Mouse (Mus musculus): ENCODE results near the gene Rc3h2.
A peak's percentile ranks its signal among the peaks of the same experiment; 100 is the strongest.

Gene Rc3h2

DNA sequence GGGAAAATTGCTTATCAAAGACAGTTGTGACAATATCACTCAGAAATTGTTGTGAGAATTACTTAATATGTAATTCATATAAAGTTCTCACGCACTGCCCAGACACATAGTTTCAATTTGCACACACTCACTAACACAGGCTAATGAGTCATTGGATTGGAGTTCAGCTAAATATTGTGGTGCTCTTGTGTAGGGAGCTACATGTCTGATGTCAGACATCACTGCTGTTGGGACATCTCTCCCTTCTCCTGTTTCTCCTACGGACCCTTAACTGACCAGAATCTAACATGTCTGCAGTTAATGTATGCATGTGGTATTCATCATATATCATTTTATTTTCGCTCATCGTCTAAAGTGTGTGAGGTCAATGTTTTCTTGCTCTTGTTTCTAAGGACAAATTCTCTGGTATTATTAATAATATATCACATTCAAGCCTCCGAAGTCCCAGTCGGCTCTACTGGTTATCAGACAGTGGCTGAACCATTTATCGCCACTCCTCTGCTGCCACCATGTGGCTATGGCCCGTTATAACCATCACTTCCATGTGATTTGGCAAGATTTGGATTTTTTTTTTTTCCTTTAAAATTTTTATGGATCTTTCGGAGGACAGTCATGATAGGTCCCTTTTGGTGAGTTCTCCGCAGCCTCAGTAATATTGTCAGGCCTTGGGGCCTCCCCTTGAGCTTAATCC is 84.1 kb downstream of the Rc3h2 start:
- peak; percentile 32 for DNase-seq (ENCODE audit: low read depth)

DNA sequence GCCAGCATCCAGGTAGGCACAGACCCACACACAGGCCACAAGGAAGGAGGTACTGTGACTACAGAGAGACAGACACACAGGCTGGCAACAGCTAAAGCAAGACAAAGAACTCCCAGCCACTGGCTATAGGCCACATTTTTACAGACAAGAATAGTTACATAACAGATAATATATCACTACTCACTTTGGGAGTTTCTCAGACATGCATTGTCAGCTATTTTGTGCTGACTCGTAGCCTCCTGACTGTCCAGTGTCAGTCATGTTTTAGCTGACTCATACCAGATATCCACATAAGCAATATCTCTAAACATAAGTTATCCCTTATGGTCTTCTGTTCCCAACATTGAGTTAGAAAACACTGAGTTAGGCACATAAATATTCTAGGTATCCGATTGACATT is 89.4 kb downstream of the Rc3h2 start:
- no peak for DNase-seq (ENCODE audit: low read depth)

DNA sequence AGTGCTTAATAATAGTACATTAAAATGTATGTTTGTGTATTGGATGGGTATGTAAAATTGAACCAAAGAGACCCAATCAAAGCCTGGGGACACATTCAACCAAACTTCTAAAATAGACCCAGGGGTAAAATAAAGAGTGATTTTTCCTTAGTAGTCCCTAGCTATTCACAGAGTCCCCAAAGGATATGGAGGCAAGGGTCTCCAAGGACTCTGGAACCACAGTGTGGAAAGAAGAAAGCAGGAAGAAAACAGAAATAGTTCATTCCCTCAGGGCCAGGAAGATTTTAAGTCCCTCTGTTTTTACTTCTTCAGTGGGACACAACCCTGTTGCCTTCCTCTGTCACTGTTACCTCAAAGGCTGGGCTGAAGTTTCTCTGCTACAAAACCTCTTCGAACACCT is 96.5 kb downstream of the Rc3h2 start, which contains the start of gene Olfr368:
Gene Olfr368, plus strand, starts transcription at position 301 of the 400 bp plus-strand sequence.
- no peak for DNase-seq (ENCODE audit: low read depth)

Measured in fibroblast of lung, adult 2 months (primary cell).